Mouse (Mus musculus) c-Kit-positive CD71-positive TER-119-negative erythroid progenitor cells, embryonic 14.5 days (primary cell): Measurements from ENCODE around the gene Pfn1.

Experiments used
- DNase-seq: peaks from one replicate; pipeline ENCODE4 v3.0.0-alpha.2; 2013; ENCODE audit warnings: low read depth

Gene Pfn1

DNA sequence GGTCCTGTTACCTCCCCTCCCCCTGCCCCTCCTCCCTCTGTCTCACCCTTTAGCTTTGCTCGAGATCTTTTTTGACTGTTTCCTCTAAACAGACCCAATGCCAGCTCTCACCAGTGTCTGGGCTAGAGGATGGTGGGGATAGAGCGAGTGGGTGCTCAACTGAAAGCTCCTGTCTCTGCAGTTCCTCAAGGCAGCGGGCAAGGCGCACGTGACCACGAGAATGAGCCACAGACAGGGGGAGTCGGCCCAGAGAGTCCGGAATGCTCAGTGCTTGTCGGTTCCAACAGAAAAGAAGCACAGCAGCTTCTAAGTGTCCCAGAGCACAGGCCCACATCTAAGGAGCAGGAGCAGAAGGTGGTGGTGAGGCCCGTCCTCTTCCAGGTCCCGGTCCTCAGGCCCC lies 20.1 kb upstream of the Pfn1 start:
- no peak for DNase-seq

GRCm38 (mm10) chr11:70674014-70674413 lies 19.6 kb upstream of the Pfn1 start:
- DNase-seq = no peak

DNA sequence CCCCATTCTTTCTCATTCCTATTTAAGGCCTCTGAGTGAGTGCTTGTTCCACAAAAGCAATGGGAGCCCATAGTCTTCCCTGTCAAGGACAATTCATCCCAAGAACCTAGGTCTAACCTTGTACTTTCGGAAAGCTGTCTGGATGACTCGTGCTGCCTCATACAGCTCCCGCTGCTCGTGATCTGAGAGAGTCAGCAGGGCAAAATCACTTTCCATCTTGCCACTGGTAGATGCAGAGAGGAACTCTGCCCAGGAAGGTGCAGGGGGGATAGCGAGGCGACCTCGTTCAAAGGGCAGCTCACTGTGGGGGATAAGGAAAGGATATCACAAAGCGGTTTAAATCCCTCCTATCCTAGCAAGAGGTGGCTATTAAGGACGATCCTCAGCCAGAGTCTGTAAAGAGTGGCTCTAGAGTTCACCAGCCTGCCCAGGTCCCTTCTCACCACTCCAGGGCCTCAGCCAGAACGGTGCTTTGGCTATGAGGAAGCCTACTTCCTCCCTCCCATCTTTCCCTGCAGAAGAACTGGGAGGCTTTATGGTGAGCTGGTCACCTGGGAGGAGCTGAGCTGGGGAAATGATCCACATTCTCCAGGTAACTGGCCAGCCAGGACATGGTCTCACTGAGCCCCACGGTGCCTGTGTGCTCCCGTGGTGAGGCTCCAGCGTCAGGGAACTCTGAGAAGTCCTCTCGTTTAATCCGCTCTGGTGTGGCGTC lies 17.0 kb upstream of the Pfn1 start:
- DNase-seq = no peak

GRCm38 (mm10) chr11:70670483-70670882 lies 16.0 kb upstream of the Pfn1 start:
- no peak for DNase-seq

- no peak for DNase-seq
Measured at GRCm38 (mm10) chr11:70669582-70670345, 15.3 kb upstream of the Pfn1 start.

DNA sequence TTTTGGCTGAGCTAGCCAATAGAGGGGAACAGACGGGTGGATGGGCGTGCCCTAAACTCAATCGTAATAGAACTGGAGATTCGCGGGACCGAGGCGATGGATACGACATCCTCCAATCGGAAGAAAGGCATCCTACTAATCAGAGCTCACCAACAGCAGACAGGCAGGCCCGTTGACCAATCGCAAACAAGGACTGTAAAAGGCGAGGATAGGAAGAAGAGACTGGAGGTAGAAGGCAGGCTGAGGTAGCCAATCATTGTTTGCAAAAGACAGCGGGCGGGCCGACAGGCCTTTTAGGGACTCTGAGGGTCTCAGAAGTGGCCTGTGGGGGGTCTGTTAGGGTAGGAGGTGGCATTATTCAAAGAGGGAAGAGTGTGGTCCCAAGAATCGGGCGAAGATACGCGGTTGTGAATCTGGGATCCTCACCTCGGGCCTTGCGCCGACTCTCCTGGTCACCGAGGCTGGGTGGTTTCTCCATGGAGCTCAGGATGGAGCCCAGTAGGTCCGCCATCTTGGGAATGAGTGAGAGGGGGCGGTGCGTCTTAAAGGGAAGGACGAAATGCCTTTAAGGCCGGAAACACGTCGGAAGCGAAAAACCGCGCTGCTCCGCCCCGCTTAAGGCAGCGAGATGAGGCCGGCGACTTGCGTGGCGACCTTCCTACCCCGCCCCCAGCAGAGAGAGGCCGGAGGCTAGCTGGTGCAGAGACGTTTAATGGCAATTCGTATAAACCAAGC lies 14.5 kb upstream of the Pfn1 start, which contains the start of gene Spag7:
TSS of gene Spag7 (minus strand) at position 646 of the 735 bp plus-strand sequence.
- peak; percentile 99 for DNase-seq

DNA sequence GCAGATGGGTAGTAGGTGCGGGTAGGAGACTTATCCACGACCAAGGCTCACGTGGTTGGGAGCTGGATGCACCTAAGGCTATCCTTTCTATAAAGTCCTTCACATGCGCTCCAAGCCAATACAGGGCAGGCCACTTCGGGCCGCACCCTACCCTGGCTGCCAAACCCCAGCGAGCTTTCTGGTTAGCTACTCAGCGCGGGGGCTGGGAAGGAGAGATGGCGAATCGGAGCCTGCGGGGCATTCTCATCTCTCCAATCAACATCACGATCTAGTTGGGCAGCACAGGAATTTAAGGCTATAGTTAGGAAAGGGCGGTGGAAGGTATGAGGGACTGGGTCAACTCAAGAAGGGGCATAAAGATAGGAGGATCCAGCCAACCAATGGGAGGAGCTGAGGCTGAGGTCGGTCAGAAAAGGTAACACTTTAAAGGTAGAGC lies 13.9 kb upstream of the Pfn1 start:
- DNase-seq = no peak

- DNase-seq = no peak
Measured at GRCm38 (mm10) chr11:70667271-70668150, 13.1 kb upstream of the Pfn1 start.

GRCm38 (mm10) chr11:70666687-70667086 lies 12.2 kb upstream of the Pfn1 start:
- DNase-seq = no peak

DNA sequence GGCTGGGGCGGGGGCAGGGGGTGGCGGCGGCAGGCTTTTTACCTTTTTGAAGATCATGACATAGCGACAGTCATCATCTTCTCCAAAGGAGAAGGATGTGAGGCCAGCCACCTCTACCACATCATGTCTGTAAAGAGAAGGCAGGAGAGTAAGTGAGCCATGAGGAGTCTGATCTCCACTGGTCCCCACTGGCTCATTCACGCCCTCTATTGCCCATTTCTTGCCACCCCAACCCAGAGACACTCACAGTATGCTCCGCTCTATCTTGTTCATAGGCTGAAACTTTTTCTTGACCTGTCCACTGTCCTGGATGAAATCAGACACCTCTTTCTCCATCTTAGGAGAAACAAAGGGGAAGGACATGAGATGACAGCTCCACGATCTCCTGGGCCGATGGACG lies 10.3 kb upstream of the Pfn1 start:
- no peak for DNase-seq

DNA sequence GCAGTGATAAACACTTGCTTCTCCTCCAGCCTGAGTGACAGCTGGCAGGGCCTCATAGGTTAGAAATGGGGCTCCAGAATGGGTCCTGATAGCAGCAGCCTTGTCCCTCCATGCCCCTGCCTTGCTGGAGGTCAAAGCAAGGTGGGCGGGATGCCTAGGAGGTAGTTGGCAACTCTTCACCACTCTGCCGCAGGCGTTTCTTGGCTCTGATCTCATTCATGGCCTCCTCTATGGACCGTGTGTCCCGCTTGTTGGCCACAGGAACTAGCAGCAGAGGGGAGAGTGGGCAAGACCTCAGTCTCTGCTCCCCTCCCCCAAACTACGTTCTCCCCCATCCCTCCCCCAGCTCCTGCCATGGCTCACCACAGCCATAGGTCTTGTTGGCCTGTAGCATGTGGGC lies 9.5 kb upstream of the Pfn1 start:
- DNase-seq = no peak

GRCm38 (mm10) chr11:70663101-70663500 lies 8.7 kb upstream of the Pfn1 start:
- no peak for DNase-seq

DNA sequence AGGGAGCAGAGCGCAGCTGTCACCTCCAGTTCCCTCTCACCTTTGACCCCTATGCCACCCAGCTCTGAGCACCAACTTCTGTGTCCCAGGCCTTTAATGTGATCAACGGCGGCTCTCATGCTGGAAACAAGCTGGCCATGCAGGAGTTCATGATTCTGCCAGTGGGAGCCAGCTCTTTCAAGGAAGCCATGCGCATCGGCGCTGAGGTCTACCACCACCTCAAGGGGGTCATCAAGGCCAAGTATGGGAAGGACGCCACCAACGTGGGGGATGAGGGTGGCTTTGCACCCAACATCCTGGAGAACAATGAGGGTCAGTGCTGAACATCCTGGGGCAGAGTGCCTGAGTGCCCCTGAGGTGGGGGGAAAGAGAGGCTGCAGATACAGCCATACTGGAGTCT lies 6.1 kb upstream of the Pfn1 start:
- DNase-seq = no peak

DNA sequence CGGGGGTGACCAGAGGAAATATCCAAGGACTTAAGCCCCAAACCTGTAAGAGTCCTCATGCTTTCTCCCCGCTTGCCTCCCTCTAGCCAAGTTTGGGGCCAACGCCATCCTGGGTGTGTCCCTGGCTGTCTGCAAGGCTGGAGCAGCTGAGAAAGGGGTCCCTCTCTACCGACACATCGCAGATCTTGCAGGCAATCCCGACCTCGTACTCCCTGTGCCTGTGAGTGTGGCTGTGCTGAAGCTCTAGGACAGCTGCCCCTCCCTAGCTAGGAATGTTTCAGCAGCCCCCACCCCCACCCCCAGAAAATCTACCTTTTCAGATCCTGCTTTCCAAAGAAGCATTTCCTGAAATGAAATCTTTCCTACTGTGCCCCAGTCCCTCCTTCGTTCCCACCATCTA lies 4.5 kb upstream of the Pfn1 start:
- DNase-seq = no peak

- no peak for DNase-seq
Measured at GRCm38 (mm10) chr11:70658521-70658920, 4.1 kb upstream of the Pfn1 start.

DNA sequence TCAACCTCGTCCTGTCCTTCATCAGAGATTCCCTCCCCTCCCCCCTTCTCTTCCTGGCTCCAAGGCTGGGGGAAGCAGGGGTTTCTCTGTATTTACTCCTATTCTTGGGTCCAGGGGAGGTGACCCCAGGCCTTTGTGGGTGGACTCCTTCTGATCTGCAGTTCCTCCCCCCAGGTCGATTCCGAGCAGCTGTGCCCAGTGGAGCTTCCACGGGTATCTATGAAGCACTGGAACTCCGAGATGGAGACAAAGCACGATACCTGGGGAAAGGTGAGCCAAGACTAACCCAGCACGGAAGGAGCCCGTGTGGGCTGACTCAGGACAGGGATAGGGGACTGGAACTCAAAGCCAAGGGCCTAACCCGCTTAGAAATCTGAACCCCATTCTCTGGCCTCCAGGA lies 3.5 kb upstream of the Pfn1 start:
- no peak for DNase-seq

DNA sequence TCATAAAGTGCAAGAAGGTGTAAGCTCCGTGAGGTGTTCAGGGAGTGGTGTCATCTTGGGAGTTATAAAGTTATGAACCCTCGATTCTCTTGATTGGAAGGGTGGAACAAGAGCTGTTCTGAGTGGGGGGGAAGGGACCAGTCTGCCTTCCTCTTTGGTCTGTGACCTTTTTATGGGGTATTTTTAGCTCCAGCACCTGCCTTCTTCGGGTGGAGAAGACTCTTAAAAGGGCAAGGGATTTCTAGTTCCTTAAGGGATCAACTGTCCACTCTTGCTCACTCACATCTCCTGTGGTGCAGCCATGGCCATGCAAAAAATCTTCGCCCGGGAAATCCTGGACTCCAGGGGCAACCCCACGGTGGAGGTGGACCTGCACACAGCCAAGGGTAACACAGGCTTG lies 3.1 kb upstream of the Pfn1 start:
- no peak for DNase-seq

DNA sequence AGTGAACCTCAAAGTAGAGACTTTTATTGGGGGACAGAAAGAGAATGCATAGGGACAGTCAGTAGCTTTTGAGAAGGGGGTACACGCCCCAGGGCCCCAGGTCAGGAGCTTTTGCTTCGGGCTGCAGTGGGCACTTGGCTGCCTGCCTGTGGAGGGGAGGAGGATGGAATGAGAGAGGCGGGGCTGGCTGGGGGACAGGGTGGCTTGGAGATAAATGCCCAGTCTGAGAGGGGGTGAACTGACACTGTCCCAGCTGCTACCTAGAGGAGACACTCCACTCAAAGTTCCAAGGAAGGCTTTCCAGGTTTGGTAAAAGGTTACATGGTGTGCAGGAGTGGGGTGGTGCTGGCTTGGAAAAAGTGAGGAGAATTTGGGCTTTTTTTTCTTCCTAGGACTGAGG lies 2.5 kb upstream of the Pfn1 start, which contains the start of gene Eno3:
TSS of gene Eno3 (plus strand) at position 239 of the 400 bp plus-strand sequence.
- no peak for DNase-seq

- DNase-seq = no peak
Measured at GRCm38 (mm10) chr11:70656456-70656927, 2.0 kb upstream of the Pfn1 start.

- DNase-seq = no peak
Measured at GRCm38 (mm10) chr11:70655571-70656455, 1.4 kb upstream of the Pfn1 start.
